Mouse (Mus musculus) heart, postnatal 14 days (tissue): ENCODE results near the gene Ecm2. TPM values are rescaled to one million over a fixed set of nuclear protein-coding genes. Genes with fewer than 3 reads are reported as not detected.

Experiments
- DNase-seq, 2 experiments: peaks; one replicate each; pipeline ENCODE4 v3.0.0; 2021 to 2022
- intact Hi-C: fragments of 180-260 bp; cut with DNase I; formaldehyde crosslinking; loops from one replicate; pipeline ENCODE4 v1.15.1; 2025
- long read RNA-seq, 2 experiments: library from polyadenylated mRNA; stranded (forward); transcript quantifications; one replicate each; pipeline ENCODE4 v2.0.0; 2021
- total RNA-seq, 2 experiments: library from RNA; stranded (reverse); gene quantifications; 2 replicates each; pipeline ENCODE4 v1.2.3; 2021

The Ecm2 gene
- total RNA-seq, result 10 to 100 TPM; 16.4 to 19.1 TPM
- long read RNA-seq, experiment 1, transcript Ecm2-201 (10 exons, 3,596 nt), result major isoform, 8 of 10 reads
- long read RNA-seq, experiment 1, partial matches to known transcripts, result 2 of 10 reads
- long read RNA-seq, experiment 1, other reads (novel, unspliced or antisense), result 0 of 10 reads
- long read RNA-seq, experiment 2, transcript Ecm2-201 (10 exons, 3,596 nt), result major isoform, 10 of 13 reads
- long read RNA-seq, experiment 2, partial matches to known transcripts, result 1 of 13 reads
- long read RNA-seq, experiment 2, other reads (novel, unspliced or antisense), result 2 of 13 reads

- intact Hi-C loops, result no loop called here
- DNase-seq, result no peak
These were observed at the start of gene Ecm2 for GRCm38 (mm10) chr13:49504510-49504909. Gene Ecm2, plus strand, starts transcription at chr13:49504810.

- DNase-seq, result peak in 1 of 2 experiments; percentile 14
- intact Hi-C loops, result no loop called here
These were observed 44.3 kb upstream of the Ecm2 start for GRCm38 (mm10) chr13:49460276-49460675.

- DNase-seq, result peak in 1 of 2 experiments; percentile 31
These were observed 43.8 kb upstream of the Ecm2 start for GRCm38 (mm10) chr13:49460692-49461414.

GRCm38 (mm10) chr13:49461458-49462132, 43.0 kb upstream of the Ecm2 start:
- DNase-seq, result peak in 1 of 2 experiments; percentile 20
- intact Hi-C loops, result no loop called here

More at GRCm38 (mm10) chr13:49460692-49461414, 43.8 kb upstream of the Ecm2 start:
- intact Hi-C loops, result no loop called here

- no peak for DNase-seq
- intact Hi-C loops, result no loop called here
These were observed 41.7 kb upstream of the Ecm2 start for GRCm38 (mm10) chr13:49462921-49463320.

DNA sequence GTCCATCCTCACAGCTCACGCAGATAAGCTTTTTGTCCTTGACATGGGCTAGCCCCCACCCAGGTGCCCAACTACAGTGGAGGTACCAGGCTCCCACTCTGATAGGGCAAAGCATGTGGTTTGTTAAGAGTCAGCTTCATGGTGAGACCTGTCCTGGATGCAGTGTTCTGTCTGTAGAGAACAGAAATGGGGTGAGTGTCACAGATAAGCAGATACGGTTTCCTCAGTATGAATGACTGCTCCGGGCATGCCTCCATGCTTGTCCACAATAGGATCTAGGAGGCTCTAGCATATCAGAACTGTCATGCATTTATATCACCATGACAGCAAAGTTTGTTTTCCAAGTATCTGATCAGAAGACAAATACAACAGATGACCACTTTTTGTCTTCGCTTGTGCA, 38.7 kb upstream of the Ecm2 start:
- no peak for DNase-seq
- intact Hi-C loops, result loop anchor here (5.0 kb wide), 1 partner anchor 176 kb away; no protein-coding TSS in a partner anchor

DNA sequence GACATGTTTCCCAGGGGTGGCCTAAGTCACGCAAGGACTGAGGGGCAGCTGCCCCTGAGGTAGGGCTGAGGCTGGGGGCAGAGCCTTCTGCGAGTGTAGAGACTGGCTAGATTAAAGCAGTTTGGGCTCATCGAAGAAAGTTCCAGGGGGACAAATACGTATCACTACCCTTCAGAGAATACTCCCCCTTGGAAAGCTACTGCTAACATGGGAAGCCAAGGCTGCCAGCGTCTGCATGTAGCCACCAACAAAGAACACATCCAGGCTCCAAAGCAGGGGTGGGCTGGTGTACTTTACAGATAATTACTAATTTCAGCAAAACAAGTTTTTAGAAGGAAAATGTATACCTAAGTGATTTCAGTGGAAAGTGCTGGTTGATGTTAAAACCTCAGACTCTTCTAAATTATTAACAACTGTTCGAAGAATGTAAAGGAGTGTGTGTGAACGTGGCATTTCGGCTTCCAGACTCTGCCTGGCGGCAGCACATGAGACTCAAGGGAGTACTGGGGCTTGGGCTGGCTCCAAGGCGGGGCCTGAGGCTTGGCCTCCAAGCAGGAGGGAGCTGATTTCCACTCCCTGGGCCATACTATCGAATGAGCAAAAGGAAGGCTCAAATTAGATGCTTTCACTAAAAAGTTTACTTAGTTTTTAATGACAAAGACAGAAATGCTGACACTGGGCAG, 38.1 kb upstream of the Ecm2 start:
- intact Hi-C loops, result loop anchor here (5.0 kb wide), 1 partner anchor 176 kb away; no protein-coding TSS in a partner anchor
- peak; percentile 75 to 82 for DNase-seq

DNA sequence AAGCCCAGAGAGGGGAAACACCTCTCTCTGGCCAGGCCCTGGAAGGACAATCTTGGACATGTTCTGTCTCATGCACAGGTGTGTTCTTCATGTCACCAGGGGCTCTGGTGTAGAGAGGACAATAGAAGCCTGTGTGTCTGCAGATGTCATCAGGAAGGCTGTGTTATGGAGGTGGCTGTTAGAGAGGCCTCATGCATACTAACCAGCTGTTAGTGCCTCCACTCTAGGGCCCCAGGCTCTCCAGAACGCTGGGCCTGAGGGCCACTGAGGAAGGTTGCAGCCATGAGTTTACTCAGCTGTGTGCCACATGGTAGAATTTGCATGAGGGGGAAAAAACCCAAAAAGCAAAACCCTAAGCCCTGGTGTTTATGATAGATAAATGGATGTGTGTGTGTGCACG, 37.0 kb upstream of the Ecm2 start:
- DNase-seq, result no peak
- intact Hi-C loops, result loop anchor here (5.0 kb wide), 1 partner anchor 175 kb away; no protein-coding TSS in a partner anchor

DNA sequence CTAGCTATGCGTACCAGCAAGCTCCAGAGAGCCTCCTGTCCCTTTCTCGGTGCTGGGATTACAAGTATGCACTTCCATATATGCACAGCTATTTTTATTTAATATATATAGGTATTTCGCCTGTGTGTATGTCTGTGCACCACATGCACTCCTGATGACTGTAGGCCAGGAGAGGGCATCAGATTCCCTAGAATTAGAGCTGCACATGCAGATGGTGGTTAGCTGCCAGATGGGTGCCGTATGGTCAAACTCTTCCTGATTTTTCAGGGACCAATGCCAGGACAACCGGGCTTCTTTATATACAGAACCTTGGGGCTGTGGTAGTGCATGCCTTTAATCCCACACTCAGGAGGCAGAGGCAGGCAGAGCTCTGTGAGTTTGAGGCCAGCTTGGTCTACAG, 35.6 kb upstream of the Ecm2 start:
- intact Hi-C loops, result loop anchor here (5.0 kb wide), 1 partner anchor 173 kb away; no protein-coding TSS in a partner anchor
- DNase-seq, result no peak

GRCm38 (mm10) chr13:49470319-49470718, 34.3 kb upstream of the Ecm2 start:
- intact Hi-C loops, result no loop called here
- DNase-seq, result no peak

DNA sequence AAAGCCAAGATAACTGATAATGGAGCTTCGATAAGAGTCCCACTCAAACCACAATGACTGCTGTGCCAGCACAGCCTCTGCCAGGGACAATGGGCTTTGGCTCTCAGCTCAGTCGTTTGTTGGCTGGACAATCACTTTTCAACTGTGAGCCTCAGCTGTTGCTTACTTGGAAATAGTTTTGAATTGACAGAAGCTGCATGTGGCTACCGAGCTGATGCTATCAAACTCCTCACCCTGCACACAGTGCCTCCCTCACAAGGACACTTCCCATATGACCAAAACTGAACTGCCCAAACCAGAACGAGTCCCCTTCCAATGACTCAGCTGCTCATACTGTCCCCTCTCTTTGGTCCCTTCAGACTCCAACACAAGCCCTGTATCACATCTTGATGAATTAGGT, 33.8 kb upstream of the Ecm2 start:
- intact Hi-C loops, result no loop called here
- peak; percentile 55 to 66 for DNase-seq

DNA sequence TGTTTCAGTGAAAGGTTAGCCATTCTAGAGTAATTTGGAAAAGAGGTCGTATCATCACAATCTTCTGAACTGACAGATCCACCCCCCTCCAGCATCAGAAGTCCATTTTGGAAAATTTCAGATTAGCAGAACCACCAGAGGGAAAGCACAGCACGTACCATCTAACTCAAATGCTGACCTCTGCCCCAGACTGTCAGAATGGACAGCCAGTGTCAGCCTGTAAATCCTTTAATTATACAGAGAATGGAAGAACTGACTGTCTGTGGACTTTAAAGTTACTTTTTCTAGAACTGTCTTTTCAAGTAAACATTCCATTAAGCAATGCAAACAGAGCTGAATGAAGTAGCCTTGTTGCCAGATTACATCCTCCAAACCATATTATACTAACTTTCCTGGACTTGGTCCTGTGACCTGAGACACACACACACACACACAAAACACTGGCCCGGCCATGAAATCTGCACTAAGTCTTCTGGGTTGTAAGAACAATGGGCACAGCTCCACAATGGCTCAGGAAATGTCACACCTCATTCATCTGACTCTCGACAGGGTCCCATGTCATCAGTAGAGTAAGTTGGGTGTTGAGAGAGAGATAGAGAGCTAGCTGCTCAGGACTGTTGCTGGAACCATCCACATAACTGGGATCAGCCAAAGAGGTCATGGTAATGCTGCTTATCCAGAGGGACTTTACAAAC, 32.5 kb upstream of the Ecm2 start:
- intact Hi-C loops, result no loop called here

DNA sequence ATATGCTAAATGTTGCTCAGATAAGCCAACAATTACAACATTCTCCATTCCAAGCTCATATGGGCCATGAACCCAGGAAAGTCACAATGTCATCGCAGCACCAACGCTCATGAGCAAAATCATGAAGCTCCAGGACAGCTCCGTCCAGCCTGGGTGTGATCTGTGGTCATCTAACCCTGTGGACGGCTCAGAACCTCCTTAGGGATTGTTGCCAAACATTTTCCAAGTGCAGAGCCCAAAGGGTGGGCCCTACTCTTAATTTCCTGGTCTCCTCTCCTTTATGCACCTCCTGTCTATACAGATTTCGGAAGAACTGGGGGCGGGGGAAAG, 32.0 kb upstream of the Ecm2 start:
- no peak for DNase-seq
- intact Hi-C loops, result no loop called here

More for the DNA sequence above, 32.5 kb upstream of the Ecm2 start:
- no peak for DNase-seq

- intact Hi-C loops, result no loop called here
- DNase-seq, result no peak
These were observed 26.7 kb upstream of the Ecm2 start for GRCm38 (mm10) chr13:49477887-49478286.

GRCm38 (mm10) chr13:49478851-49479374, 25.7 kb upstream of the Ecm2 start:
- intact Hi-C loops, result no loop called here
- DNase-seq, result no peak

DNA sequence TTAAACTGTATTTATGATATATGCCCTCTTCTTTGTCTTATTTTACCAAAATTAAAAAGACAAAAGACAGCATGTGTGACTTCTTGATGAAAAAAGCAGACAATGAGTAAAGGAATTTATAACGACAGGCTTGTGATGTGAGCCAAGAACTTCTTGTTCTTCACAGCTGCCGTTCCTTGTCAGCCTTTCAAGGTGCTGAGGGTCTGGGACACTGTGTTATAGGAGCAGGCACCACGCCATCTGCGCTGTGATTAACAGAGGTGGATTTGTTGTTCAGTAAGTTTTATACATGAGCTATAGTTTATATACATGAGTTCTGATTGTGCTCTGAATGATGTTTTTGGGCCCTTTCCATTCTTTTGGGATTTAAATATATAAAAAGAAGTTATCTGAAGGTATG, 25.2 kb upstream of the Ecm2 start:
- intact Hi-C loops, result no loop called here
- peak; percentile 55 to 67 for DNase-seq

DNA sequence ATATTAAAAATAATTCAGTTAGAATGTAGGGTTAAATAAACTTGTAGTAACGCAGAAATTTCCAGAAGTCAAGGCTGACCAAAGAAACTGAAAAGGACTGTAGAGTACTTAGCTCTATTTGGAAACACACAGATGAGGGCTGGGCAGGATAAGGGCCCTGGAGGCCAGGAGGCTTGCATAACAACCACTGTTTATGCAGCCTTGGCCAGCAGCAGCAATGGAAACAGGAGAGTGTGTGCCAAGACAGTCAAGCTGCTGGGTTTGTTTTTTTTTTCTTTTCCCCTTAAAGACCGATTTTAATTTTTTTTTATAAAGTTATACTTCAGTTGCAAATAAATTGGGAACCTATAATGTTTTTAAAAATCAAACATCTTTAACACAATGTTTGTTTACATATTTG, 24.6 kb upstream of the Ecm2 start:
- intact Hi-C loops, result no loop called here
- peak; percentile 81 to 85 for DNase-seq

GRCm38 (mm10) chr13:49480551-49480950, 24.1 kb upstream of the Ecm2 start:
- DNase-seq, result peak in 1 of 2 experiments; percentile 36
- intact Hi-C loops, result no loop called here

DNA sequence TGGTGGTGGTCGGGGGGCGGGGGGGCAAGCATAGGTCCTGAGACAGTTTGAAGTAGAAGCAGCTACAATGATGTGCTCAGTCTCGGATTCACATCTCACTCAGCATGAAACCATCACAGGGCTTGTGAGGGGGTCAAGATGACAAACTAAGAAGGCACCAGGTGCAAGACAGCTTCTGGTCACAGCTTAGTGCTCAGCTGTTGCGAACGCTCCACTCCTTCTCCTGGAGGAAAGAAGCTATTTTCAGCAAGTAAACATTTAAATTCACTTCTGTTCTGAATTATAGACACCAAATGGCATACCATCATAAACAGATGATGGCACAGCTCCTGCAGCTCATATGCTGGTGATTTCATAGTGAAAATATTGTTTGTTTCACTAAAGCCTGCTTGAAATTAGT, 19.2 kb upstream of the Ecm2 start:
- intact Hi-C loops, result no loop called here
- DNase-seq, result no peak
